Mouse (Mus musculus): ENCODE data around the gene Rapgef5.

The Rapgef5 gene

DNA sequence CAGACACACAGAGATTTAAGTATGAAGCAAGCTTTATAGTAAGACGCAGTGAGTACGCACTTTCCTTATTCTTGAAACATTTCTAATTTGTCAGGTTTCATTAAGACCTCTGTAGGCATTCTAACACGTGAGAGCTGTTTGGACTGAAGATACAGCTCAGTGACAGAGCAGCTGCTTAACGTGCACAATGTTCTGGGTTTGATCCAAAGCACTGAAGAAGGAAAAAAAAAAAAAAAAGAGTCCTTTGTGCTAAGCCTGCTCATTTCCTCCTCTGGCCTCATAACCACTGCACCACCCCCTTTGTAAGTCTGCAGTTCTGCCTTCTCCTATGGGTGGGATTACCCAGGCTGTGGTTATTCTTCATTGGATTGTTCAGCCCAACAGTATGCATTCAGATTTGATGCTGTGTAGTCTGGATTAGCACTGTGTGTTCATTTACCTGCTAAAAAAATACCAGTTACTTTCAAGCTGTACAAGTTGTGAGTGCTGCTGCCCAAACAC is 103.3 kb downstream of the Rapgef5 start:
- DNase-seq (ENCODE audit: low spot score) = no peak

DNA sequence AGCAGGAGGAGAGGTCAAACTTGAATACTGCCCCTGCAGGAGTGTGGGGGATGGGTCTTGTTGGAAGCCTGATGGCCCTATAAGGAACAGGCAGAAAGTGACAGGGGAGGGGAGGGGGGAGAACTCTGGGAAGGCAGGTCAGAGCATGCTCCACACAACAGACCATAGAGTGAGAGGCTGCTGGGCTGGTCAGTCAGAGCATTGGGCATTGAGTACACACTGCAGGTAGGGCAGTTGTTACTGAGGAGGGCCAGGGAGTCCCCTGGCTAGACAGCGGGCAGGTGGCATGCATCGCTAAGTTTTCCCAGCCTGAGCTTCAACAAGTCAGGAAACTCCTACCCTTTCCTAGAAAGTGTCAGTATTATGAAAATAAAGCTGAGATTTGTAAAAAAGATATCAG is 106.7 kb downstream of the Rapgef5 start:
- no peak for DNase-seq (ENCODE audit: low spot score)

DNA sequence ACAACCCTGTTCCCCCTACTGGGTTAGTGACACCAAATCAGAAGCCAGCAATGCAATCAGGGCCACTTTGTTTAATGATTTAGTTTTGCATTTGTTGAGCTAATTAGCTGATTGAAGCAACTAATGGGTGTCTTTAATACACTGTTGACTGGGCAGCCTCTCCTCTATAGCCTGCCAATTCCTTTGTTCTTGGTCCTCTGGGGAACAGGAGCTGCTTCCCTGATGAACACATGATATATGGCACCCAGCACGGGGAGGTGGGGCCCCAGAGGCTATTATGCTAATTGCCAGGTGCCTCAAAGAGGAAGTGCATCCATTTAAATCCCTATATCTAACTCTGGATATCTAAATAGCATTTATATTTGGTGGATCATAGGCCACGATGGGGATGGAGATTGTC is 111.0 kb downstream of the Rapgef5 start:
- no peak for DNase-seq (ENCODE audit: low spot score)

DNA sequence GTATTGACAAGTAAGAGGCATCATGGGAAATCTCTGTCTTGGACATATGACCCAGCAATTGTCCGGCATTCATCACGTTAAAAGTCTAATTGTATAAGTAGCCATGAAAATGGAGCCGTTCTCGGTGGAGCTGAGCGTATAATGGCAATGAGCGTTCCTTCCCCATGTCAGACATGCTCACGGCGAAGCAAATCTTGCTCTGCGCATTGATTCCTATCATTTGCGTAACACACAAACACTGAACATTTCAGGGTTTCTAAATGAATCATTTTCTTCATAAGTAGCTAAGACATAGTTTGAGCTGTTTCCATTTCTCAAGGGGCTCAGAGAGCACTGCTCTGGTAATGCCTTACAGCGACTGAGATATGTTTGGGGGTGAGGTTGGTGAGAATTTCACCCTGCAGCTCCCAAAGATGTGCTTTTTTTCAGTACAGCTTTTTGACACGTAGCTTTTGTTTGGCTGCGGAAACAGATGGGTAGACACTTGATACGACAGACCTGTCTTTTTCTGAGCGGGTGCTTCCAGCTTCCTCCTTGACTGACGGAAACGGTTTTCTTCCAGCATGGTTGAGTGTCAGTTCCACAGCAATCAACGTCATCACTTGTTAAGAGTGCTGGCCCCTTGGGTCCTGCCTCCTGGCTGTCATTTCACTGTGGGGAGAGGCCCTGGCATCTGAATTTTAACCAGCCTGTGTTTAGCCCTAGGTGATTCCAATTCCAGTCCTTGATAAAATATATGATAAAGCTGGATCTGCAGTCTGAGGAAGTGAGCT is 112.2 kb downstream of the Rapgef5 start:
- DNase-seq (ENCODE audit: low spot score) = no peak

DNA sequence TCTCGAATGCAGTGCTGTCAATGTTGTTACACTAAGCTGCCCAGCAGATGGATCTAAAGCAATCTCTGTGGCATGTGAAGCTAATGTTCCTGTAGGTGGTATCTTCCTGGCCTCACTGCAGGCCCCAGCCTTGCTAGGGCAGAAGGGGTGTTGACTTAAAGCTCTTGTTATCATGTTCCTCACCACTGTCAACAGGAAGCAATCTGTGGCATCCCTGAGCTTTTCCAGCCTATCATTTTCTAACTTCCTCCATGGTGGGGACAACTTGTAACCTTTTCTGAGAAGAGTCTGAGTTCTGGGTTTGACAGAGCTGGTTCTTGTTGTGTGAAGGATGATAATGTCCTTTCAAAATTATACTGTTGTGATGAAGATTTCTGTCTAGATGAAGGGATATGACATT is 115.9 kb downstream of the Rapgef5 start:
- DNase-seq (ENCODE audit: low spot score) = no peak

DNA sequence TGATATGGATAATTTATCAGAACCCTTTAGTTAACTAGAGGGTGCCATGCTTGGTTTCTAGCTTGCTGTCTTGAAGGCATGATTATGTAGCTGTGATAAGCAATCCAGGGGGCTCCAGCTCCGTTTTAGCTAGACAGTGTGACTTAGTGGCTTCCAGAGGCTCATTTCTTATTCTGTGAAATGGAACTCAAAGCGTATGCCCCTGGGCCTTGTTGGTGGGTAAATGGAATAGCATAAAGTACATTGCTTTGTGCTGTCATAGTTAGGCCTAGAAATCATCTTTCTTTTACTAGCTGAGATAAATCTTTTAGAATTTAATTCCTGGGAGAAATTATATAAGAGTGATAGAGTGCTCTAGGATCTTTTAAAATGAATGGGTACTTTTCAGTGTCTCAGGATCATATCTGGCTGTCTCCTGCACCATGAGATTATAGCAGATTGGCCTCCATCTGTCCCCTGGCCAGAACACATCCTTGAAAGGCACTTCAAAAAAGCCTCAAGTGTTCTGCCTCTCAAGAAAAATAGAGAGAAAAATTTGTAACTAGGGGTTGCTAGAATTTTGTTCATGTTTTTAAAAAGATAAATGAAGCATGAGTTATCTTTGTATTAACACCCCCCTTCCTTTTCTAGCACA is 120.0 kb downstream of the Rapgef5 start:
- DNase-seq (ENCODE audit: low spot score) = no peak

DNA sequence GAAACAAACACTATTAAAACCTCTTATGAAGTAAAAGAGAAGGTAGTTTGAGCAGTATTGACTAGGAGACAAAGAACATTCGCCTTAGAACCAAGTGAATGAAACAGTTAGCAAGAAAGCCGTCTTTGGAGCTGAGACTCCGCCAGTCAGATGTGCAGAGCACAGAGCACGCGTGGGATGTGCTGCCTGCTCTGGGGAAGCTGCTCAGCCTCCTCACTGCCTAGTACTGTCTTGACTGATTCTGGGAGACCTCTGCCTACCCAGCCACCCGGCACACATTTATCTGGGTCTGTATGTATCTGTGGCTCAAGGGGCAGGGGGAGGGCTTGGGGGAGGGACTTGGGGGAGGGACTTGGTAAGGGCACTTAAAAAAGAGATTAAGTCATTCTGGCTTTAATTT is 120.7 kb downstream of the Rapgef5 start:
- no peak for DNase-seq (ENCODE audit: low spot score)

DNA sequence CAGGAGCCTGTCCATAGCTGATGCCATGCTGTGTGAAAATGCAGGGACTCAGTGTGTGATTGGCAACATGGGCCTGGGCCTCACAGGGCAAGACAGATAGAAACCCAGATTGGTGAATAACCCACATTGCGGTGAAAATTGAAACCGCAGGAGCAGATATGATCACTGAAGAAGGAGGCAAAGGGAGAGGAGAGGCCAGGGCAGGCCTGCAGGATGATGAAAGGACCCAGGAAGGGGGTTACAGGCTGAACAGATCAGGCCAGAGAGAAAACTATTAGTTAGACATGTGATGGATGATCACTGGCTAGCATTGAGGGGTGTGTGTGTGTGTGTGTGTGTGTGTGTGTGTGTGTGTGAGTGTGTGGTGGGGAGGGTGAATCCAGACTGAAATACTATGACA is 122.6 kb downstream of the Rapgef5 start:
- no peak for DNase-seq (ENCODE audit: low spot score)

DNA sequence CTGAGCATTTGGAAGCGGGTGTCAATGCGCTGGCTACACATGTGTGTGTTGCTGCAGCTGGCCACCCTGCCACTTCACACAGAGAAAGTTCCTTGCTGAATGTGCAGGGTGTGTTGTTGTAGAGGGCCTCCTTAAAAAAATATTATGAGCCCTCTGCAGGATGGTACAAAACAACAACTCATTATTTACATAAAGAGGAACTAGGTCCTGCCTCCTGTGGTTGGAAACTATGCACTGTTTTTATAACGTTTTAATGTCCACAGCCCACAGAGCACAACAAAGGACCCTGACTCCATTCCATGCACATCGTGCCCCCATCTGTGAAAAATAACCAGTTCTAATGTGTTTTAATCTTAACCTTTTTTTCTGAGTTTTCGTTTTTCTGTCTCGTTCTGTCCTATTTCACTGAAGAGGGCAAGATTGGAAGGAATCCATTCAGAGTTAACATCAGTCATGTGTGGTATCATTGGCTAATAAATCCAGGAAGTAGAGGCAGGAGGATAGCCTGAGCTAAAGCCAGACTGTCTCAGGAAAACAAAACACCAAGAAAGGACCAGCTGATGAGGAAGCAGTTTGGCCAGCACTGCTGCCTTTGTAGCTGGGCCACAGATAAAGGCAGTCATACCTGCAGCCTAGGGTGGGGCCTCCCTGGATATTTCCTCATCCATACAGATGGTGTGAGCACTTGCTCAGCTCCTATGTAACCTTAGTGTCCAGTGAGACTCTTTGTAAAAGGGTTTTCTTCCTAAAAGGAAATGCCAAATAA is 123.3 kb downstream of the Rapgef5 start:
- DNase-seq (ENCODE audit: low spot score) = no peak

DNA sequence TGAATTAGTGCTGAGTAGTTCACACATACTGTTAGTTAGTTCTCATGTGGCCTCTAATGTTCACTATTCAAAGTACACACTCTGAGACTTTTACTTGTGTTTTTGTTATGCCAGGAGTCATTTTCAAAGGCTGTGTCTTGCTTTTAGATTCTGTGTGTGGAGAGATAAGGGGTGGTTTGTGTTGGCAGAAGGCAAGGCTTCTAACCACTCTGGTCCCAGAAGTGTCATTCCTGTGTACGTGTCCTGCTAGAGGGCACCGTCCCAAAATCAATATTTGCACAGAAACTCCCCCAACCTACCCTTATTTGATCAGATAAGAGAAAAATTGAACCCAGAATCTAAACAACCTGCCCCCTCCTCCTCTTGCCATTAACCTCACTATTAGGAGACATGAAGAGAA is 126.2 kb downstream of the Rapgef5 start:
- DNase-seq (ENCODE audit: low spot score) = no peak

DNA sequence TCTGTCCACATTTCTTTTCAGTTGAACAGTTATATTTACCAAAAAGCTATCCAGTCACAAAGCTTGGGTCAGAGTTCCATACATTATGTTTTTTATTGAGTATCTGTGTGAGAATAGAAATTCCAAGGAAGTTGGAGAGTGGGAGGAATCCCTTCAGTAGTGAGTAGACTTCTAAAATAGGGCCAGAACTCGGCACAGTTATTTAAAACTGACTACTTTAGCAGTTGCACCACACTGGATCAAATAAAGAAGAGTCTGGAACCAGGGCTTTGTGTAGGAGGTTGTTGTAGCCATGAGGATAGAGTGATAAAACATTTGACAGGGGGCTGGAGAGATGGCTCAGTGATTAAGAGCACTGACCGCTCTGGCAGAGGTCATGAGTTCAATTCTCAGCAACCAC is 129.5 kb downstream of the Rapgef5 start:
- no peak for DNase-seq (ENCODE audit: low spot score)

DNA sequence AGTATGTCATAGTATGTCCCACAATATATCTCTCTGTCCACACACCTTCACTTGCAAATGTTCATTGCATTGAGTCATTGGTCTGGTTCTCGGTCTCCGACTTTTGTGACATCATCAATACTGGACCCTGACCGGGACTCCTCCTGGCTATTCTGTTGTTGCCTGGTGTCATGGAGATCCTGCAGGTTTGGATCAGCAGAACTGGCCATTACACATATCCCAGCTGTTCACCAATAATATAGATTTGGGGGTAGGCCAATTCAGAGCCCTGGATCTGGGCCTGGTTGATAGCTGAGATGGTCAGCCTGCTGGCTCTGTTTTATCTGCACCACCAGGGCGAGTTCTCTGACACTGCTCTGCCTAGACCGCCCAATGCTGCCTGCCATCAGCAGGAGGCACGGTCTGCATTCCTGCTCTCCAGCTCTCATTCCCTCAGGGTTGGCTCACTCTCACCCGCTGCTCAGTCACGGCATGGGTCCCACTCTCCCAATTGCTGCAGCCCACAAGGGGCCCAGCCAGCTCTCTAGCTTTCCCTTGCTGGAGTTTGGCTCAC is 137.7 kb downstream of the Rapgef5 start:
- DNase-seq (ENCODE audit: low spot score) = no peak

DNA sequence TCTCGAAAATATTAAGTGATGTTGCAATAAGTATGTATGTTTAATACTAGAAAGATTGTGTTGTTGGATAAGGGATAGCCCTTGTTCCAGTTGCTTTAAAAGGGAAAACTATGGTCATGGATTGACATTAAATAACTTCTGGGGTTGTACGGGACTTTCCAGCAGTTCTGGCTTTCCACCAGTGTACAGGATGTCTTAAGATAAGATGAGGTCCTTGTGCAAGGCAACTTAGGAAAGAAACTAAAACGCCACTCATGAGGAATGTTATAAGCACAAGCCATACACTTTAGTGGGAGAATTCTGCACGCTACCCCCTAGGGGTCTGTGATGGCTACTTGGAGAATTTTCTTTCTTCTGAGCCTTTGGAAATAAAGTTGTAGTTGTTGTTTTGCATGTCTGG is 140.7 kb downstream of the Rapgef5 start:
- DNase-seq (ENCODE audit: low spot score) = no peak

DNA sequence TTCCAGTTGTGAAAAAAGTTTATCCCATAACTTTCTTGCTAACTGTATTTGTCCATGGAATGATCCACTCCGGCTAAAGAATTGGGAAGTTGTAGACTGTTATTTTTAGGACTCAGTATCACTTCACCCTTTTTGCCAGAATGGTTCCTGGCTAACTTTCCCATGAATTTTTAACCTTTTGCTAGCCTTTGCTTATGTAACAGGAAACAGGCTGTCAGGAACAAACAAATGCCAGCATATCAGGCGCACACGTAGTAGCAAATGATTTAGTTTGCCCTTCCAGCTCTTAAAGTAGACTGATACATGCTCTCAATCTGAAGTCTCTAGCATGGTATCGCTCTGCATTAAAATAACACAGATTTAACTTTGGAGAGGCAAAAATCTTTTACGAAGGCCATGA is 141.5 kb downstream of the Rapgef5 start:
- no peak for DNase-seq (ENCODE audit: low spot score)

DNA sequence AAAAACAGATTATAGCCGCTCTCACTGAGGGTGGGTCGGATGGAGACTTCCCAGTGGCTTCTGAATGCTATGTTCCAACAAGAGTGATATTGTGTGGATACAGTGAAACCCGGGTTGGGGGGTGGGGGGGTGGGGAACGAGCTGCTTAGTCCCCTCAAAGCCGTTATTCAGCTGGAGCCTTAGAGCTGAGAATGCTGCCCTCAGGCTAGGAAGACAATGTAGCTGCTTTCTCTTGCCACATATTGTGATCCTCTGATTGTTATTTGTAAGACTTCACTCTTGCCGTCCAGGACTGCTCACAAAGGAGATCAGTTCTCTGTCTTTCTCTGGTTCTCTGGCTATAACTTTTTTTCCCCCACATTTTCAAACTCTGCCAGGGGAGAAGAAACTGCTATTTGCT is 142.5 kb downstream of the Rapgef5 start:
- DNase-seq (ENCODE audit: low spot score) = no peak

DNA sequence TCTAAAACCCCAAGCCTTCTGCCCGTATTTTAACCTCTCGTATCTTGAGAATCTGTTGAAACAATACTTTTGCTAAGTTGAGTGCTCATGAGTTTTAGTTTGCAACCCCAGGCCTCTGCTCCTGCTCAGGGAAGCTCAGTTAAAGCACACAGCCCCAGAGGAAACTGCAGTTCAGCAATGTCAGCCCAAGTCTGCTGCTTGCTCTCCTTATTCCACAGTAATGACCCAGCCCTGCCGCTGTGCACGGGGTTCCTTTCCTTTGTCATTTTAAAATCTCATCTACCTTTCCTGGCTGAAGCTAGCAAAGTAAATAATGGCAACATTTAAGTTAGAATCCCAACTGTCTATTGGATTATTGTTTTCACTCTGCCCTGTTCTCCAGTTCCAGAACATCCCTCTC is 144.1 kb downstream of the Rapgef5 start:
- no peak for DNase-seq (ENCODE audit: low spot score)

DNA sequence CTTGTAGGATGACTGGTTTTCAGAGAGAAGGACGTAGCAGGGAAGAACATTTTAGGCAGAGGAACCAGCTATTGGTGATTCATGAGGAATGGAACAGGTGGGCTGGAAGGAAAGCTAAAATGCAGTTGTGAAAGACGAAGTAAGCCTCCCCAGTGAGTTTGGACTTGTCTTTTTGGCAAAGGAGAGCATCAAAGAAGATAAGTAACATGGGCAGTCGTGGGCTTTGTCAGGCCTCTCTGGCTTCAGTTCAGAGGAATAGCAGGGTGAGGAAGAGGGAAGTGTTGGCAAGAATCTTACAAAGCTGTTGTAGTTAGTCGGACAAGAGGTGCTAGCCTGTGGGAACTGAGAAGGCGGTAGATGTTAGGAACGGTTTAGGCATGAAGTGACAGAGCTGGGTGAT is 145.6 kb downstream of the Rapgef5 start:
- no peak for DNase-seq (ENCODE audit: low spot score)

DNA sequence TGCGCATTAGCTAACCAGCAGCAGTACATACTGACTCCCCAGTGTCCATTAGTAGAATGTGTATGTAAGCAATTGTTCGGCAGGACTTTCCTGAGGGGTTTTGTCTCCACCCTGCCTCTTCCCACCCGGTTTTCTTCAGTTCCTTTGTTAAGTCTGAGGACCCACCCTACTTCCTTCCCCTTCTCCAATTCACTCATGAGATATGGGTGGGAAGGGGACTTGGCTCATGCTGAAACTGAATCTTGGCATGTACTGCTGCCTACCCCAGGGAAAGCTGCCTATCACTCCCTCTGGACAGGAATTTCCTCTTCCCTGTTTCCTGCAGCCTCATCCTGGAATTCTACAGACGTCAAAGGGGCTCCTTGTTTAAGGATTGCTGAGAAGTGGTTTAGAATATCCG is 147.4 kb downstream of the Rapgef5 start:
- no peak for DNase-seq (ENCODE audit: low spot score)

DNA sequence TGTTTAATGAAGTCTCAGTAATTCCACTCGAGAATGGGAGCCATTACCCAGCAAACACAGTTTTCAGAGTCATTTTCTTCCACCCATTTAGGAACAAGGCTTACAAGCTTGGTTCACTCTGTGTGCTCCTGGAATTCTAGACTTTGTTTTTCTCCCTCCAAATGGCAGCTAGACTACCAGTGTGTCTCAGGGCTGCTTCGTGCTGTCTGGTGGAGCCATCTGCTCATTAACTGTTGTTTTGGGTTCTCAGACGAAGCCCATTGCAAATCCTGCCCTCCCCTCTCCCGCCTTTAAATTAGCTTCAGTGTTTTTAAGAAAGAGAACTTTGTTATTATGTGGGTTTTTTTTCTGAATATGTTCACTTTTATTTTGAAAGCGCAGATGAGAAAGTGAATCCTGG is 148.4 kb downstream of the Rapgef5 start:
- DNase-seq (ENCODE audit: low spot score) = no peak

DNA sequence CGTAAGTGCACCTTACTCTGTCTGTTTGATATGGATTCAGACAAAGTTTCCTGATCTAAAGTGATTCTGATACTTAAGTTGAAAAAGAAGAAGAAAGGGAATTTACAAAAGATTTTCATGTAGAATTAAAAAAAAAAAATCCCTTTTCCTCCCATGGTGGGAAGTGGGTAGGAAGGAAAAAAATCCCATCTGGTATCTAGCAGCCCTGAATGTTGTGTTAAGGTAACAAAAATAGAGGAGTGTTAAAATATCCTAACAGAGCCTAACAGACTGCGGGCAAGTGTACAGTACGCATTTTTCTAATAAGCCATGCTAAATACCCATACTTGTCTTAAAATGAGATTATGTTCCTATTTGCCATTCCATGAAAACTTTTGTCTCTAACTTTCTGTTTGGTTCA is 150.1 kb downstream of the Rapgef5 start:
- DNase-seq (ENCODE audit: low spot score) = no peak

DNA sequence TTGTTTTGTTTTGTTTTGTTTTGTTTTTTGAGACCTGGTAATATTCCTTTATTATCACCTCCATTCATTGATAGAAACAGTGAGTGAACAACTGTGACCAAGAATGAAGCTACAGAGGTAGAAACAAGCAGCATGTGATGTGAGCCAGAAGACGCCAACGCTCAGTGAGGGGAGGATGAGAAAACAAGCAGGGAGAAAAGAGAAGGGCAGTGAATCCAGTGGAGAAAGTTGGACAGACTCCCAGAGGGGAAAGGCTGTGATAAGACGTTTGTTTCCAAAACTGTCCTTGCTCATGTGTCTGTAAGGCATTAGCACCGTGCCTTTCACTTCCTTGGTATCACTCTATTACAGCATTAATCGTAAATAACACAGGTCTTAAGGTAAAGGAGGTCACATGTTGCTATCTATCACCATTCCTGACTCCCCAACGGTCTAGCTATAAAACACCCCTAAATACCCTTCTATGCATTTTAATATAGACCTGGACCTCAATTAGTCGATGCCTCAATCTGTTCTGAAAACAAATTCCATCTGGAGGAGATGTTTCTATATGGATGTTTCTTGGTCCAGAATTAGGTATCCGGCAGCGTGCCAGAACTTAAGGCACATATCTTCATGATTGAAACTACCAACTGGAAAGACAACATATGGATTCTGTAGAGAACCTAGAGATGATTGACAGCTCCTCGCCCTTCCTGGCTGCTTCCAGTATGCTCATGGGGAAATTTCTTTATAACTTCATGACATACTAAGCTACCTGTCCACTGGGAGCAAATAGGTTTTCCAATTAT is 153.5 kb downstream of the Rapgef5 start:
- no peak for DNase-seq (ENCODE audit: low spot score)

DNA sequence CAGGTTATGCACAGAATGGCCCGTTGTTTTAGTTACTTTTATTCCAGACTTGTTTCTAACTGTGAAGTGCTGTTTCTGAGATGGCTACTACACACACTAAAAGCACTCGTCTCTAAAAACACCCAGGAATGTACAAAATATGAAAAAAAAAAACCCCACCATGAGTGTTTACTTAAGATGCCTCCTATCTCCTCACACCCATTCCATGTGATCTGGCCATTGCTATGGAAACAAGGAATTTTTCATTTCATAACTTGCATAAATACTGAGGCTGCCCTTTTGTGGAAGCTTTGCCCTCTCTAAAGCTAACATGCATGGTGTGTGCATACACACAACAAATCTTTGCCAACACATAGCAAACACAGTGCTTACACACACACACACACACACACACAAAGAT is 156.9 kb downstream of the Rapgef5 start:
- no peak for DNase-seq (ENCODE audit: low spot score)

All from c-Kit-positive CD71-positive TER-119-positive erythroid progenitor cells, embryonic 14.5 days (primary cell).